Mouse (Mus musculus): ENCODE results near the gene Tulp2. TPM values are rescaled to one million over a fixed set of nuclear protein-coding genes. Genes with fewer than 3 reads are reported as not detected.
A peak's percentile ranks its signal among the peaks of the same experiment; 100 is the strongest.
"Not testable (repeated sequence)": the region's sequence is repeated elsewhere in the genome, so short reads cannot be mapped to it uniquely, and the experiment has no call there.

The Tulp2 gene
- polyA plus RNA-seq, 1 experiment from 2014 or later = 0.28 TPM

DNA sequence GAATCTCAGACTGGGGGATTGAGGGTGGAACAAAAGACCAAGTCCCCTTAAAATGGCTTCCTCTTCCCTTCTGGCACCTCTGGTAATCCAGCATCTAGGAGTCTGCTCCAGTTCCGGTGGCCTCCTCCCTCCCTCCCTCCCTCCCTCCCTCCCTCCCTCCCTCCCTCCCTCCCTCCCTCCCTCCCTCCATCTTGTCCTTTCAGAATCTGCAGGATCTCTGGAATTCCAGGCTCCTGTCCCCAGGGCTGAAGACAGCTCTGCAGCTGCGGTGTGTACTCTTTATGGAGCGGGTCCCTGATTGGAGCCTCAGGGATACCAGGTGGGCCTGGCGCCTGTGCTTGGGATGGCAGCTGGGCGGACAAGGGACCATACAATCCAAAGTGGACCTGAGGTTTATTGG lies 20.4 kb upstream of the Tulp2 start:
- H3K36me3 ChIP-seq = peaks cover 45% of the 10 kb centered on the region
- H3K4me2 ChIP-seq = peak overlapping the region; percentile 76; the same call in 1 of the 2 replicates
- no peak for ATAC-seq (replicated peaks; ENCODE audit: insufficient number of reproducible peaks, insufficient read depth, low FRiP score, low read depth)
- H3K27me3 ChIP-seq = no peaks in the 10 kb centered on the region
- H3K4me1 ChIP-seq (replicated peaks) = peaks cover 52% of the 10 kb centered on the region
- no peaks in the 10 kb centered on the region for H3K9me3 ChIP-seq (replicated peaks)
- no peak overlapping the region for H3K9ac ChIP-seq
- no peak overlapping the region; the same call in 1 of the 2 replicates for H3K4me3 ChIP-seq
- peak overlapping the region; percentile 79 for H3K27ac ChIP-seq
- 60% methylated on average over 5 of the region's 5 CpGs for WGBS

DNA sequence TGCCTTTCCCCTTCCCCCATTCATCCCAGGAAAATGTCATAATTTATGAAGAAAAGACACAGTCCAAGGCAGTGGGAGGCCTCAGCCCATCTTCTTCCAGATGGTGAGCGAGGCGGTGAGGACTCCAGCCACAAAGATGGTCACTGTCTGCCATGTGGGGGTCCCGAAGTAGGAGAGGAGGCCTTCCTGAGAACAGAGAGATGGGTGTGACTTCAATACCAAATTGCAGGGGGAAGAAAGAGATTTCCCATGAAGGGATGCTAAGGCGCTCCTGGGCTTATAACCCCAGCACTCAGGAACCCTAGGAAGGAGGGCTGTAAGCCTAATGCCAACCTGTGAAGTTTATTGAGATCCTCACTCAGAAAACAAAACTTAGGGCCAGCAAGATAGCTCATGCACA lies 19.9 kb upstream of the Tulp2 start:
- no peak overlapping the region for H3K9ac ChIP-seq
- ATAC-seq (replicated peaks; ENCODE audit: insufficient number of reproducible peaks, insufficient read depth, low FRiP score, low read depth) = no peak

DNA sequence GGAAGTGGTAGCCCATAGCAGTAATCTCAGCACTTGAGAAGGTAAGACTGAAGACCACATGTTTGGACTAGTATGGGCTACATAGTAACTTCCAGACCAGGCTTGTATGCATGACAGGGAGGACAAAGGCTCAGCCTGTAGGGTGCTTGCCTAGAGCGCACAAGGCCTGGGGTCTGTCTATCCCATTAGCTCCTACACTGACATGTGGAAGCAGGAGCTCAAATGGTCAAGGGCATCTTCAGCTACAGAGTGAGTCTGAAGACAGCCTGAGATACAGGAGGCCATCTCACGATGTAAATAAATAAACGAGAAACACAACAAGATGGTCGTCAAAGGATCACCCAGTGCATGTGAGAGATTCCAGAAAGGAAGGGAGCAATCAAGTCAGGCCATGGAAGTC lies 19.4 kb upstream of the Tulp2 start:
- H3K9me3 ChIP-seq (replicated peaks) = no peaks in the 10 kb centered on the region
- H3K36me3 ChIP-seq = peaks cover 43% of the 10 kb centered on the region
- 82% methylated on average over 4 of the region's 4 CpGs for WGBS
- H3K4me2 ChIP-seq = no peak overlapping the region
- no peak overlapping the region for H3K9ac ChIP-seq
- peaks cover 48% of the 10 kb centered on the region for H3K4me1 ChIP-seq (replicated peaks)
- ATAC-seq (replicated peaks; ENCODE audit: insufficient number of reproducible peaks, insufficient read depth, low FRiP score, low read depth) = no peak
- H3K27me3 ChIP-seq = no peaks in the 10 kb centered on the region
- H3K4me3 ChIP-seq = no peak overlapping the region
- no peak overlapping the region for H3K27ac ChIP-seq

More for the DNA sequence above, 19.9 kb upstream of the Tulp2 start:
- WGBS = 89% methylated on average over 4 of the region's 4 CpGs
- Histone ChIP-seq H3K4me1 (replicated peaks) (peaks cover 48% of the 10 kb centered on the region), H3K36me3 (peaks cover 45% of the 10 kb centered on the region), H3K27me3 (no peaks in the 10 kb centered on the region), H3K4me2 (no peak overlapping the region), H3K4me3 (no peak overlapping the region), H3K27ac (peak overlapping the region; percentile 67), H3K9me3 (replicated peaks) (no peaks in the 10 kb centered on the region)

DNA sequence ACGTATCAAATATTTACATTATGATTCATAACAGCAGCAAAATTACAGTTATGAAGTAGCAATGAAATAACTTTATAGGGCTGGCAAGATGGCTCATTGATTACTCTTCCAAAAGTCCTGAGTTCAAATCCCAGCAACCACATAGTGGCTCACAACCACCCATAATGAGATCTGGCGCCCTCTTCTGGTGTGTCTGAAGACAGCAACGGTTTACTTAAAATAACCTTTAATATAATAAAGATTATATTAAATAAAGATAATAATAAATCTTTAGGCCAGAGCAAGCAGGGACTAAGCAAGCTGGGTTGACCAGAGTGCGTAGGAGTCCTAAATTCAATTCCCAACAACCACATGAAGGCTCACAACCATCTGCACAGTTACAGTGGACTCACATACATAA lies 18.8 kb upstream of the Tulp2 start:
- H3K9ac ChIP-seq; H3K27ac ChIP-seq; H3K4me2 ChIP-seq; H3K9me3 ChIP-seq (replicated peaks); H3K4me3 ChIP-seq; ATAC-seq (replicated peaks; ENCODE audit: insufficient number of reproducible peaks, insufficient read depth, low FRiP score, low read depth); H3K27me3 ChIP-seq: not testable (repeated sequence)
- Histone ChIP-seq H3K36me3 (peaks cover 37% of the 10 kb centered on the region), H3K4me1 (replicated peaks) (peaks cover 43% of the 10 kb centered on the region)
- 78% methylated on average over 4 of the region's 4 CpGs for WGBS

DNA sequence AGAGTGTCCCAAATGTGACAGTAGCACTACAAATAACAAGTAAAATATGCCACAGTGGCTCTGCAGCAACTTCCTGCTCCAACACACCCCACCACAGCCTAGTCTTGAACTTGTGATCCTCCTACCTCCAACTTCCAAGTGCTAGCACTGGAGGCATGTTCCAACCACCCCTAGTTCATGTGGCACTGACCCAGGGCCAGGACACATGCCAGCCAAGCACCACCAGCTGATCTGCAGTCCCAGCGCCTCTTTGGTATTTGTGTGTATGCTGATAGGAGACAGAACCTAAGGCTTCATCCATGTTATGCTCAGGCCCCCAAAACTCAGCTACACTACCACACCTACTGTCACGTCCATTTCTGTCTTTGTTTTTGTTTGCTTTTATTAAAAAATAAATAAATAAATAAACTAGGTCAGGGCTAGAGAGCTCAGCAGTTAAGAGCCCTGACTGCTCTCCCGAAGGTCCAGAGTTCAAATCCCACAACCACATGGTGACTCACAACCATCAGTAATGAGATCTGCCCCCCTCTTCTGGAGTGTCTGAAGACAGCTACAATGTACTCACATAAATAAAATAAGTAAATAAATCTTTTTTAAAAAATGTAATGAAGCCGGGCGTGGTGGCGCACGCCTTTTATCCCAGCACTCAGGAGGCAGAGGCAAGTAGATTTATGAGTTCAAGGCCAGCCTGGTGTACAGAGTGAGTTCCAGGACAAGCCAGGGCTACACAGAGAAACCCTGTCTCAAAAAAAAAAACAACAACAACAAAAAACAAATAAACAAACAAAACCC lies 17.5 kb upstream of the Tulp2 start:
- H3K4me3 ChIP-seq = no peak overlapping the region
- peaks cover 37% of the 10 kb centered on the region for H3K4me1 ChIP-seq (replicated peaks)
- no peak overlapping the region for H3K4me2 ChIP-seq
- peaks cover 33% of the 10 kb centered on the region for H3K36me3 ChIP-seq
- H3K27me3 ChIP-seq = no peaks in the 10 kb centered on the region
- no peak for ATAC-seq (replicated peaks; ENCODE audit: insufficient number of reproducible peaks, insufficient read depth, low FRiP score, low read depth)
- no peak overlapping the region for H3K27ac ChIP-seq
- H3K9ac ChIP-seq = no peak overlapping the region
- no peaks in the 10 kb centered on the region for H3K9me3 ChIP-seq (replicated peaks)
- WGBS = 94% methylated on average over 7 of the region's 7 CpGs

DNA sequence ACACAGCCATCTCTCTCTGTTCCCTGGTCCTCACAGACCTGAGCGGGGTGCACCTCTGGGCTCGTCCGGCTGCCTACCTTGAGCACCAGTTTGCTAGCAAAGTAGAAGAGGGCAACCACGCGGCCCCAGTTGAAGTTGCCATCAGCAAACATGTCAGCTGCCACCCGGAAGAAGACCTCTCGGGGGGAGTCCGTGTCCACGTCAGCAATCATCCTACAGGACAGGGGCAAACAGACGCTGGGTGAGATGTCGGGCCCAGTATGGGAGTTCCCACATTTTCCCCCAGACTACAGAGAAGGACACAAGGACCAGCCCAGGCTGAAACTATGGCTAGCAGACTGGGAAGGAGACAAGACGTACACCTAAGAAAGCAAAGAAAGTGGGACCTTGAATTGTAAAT lies 16.6 kb upstream of the Tulp2 start:
- H3K4me1 ChIP-seq (replicated peaks) = peaks cover 35% of the 10 kb centered on the region
- H3K36me3 ChIP-seq = peaks cover 33% of the 10 kb centered on the region
- no peak for ATAC-seq (replicated peaks; ENCODE audit: insufficient number of reproducible peaks, insufficient read depth, low FRiP score, low read depth)
- H3K9ac ChIP-seq = no peak overlapping the region
- peak overlapping the region; percentile 91 for H3K4me3 ChIP-seq
- H3K27me3 ChIP-seq = no peaks in the 10 kb centered on the region
- peak overlapping the region; percentile 87 for H3K4me2 ChIP-seq
- H3K27ac ChIP-seq = no peak overlapping the region
- WGBS = 92% methylated on average over 12 of the region's 12 CpGs
- H3K9me3 ChIP-seq (replicated peaks) = no peaks in the 10 kb centered on the region

DNA sequence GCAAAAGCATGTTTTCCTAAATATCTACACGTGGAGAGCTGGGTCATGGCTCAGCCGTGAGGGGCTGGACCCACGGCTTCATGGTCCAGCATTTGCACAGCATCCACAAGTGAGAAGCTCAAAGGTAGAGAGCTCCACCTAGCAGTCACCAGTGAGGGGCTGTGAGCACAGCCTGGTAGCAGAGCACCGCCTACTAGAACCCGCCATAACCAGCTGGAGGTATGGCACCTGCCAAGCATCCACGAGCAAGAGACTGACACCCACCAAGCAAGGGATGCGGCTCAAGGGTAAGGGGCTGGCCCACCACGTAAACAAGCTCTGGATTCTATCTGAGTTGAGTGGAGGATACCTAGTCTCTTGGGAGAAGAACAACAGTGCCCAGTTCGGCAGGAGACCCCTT lies 16.1 kb upstream of the Tulp2 start:
- peak overlapping the region; percentile 86; the same call in 1 of the 2 replicates for H3K9ac ChIP-seq
- H3K9me3 ChIP-seq (replicated peaks) = no peaks in the 10 kb centered on the region
- no peak overlapping the region for H3K27ac ChIP-seq
- ATAC-seq (replicated peaks; ENCODE audit: insufficient number of reproducible peaks, insufficient read depth, low FRiP score, low read depth) = no peak
- H3K4me2 ChIP-seq = peak overlapping the region; percentile 87
- 77% methylated on average over 9 of the region's 9 CpGs for WGBS
- no peaks in the 10 kb centered on the region for H3K27me3 ChIP-seq
- peak overlapping the region; percentile 91 for H3K4me3 ChIP-seq
- H3K36me3 ChIP-seq = peaks cover 33% of the 10 kb centered on the region
- peaks cover 30% of the 10 kb centered on the region for H3K4me1 ChIP-seq (replicated peaks)

DNA sequence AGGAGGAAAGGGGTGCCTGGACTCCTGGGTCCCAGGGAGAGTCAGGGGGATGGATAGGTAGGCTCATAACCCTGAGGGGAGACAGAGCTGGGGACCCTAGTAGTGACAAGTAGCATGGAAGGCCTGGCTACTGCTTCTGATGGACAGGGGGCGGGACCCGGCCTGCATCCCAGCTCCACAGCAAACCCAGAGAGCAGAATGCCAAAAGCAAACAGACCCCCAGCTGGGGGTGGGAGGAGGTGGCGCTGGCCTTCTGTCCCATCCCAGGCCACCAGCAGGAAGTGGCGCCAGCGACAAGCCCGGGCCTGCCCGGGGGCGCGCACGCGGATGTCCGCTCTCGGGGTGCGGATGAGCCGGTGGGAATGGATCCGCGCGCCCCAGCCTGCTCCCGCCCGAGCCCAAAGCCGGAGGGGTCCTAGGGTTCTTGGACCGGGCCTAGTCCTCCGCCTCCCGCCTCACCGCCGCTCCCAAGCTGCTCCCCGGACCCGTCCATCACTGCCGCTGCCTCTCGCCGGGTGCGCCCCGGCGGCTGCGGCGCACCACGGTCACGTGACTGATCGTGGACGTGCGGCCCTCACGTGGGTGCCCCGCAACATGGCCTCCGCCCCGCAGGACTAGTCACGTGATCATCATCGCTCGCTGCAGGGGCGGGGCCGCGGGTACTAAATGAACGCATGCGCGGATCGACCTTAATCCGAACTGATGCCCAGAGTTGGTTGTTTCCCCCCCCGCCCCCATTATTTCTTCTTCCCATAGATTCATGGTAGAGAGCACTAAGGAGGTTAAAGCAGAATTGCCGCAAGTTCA lies 15.2 kb upstream of the Tulp2 start, which contains the start of gene Bax:
Bax (minus strand) TSS at position 616 of the 807 bp plus-strand sequence.
- peak within 1 kb of the TSS; percentile 87 for H3K4me2 ChIP-seq
- WGBS = under 1% methylated on average over 56 of the region's 58 CpGs
- H3K27me3 ChIP-seq = no peaks in the 10 kb centered on the region
- H3K4me3 ChIP-seq = peak within 1 kb of the TSS; percentile 91
- peak within 1 kb of the TSS; percentile 86 for H3K9ac ChIP-seq
- no peaks in the 10 kb centered on the region for H3K9me3 ChIP-seq (replicated peaks)
- peak; percentile 80 for ATAC-seq (replicated peaks; ENCODE audit: insufficient number of reproducible peaks, insufficient read depth, low FRiP score, low read depth)
- H3K27ac ChIP-seq = peak within 1 kb of the TSS; percentile 74
- peaks cover 33% of the 10 kb centered on the region for H3K36me3 ChIP-seq
- peaks cover 22% of the 10 kb centered on the region for H3K4me1 ChIP-seq (replicated peaks)

DNA sequence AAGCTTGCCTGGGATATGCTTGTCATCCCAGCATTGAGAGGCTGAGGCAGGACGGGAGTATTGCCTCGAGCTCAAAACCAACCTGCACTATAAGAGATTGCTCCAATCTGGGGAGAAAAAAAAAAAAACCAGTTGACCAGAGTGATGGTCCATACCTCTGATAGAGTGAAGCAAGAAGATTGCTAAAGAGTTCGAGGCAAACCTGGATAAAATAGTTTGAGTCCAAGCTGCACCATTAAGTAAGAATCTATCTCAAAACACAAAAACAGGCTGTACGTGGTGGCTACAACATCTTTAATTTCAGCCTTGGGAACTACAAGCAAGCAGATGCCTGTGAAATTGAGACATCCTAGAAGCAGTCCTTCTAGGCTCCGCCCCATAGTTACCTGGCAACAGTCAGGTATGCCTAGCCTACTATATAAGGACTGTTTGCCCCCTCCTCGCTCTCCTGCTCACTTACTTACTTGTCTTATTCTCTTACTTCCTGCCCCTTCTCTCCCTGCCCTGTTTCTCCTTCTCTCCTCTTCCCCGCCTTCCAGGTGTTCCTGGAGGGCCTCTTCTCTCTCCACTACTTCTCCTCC lies 14.5 kb upstream of the Tulp2 start:
- Histone ChIP-seq H3K27me3 (no peaks in the 10 kb centered on the region), H3K4me2 (peak overlapping the region; percentile 87), H3K27ac (no peak overlapping the region; the same call in 1 of the 2 replicates), H3K36me3 (peaks cover 28% of the 10 kb centered on the region), H3K4me1 (replicated peaks) (peaks cover 19% of the 10 kb centered on the region), H3K4me3 (peak overlapping the region; percentile 91), H3K9me3 (replicated peaks) (no peaks in the 10 kb centered on the region), H3K9ac (peak overlapping the region; percentile 47)
- ATAC-seq (replicated peaks; ENCODE audit: insufficient number of reproducible peaks, insufficient read depth, low FRiP score, low read depth) = no peak
- WGBS = 34% methylated on average over 7 of the region's 7 CpGs

DNA sequence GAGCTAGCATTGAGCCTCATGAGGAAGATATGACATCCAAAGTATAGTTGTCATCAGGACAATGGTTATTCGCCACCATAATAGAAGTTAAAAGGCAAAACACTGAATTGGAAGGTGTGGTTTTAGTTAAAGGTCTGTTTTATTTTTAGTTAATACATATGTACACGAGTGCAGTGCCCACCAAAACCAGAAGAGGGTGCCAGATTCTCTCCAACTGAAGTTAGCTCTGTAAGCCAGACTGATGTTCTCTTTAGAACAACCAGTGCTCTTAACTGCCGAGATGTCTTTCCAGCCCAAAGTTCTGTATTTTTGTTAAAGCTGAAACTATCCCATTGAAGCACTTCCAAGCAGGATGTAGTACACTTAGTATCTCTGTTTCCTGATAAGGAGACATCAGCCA lies 10.8 kb upstream of the Tulp2 start:
- no peak overlapping the region for H3K4me3 ChIP-seq
- H3K27ac ChIP-seq = no peak overlapping the region
- H3K9ac ChIP-seq = no peak overlapping the region
- WGBS = 4% methylated on average over 3 of the region's 3 CpGs
- H3K4me2 ChIP-seq = no peak overlapping the region
- ATAC-seq (replicated peaks; ENCODE audit: insufficient number of reproducible peaks, insufficient read depth, low FRiP score, low read depth) = no peak
- H3K9me3 ChIP-seq (replicated peaks) = no peaks in the 10 kb centered on the region
- no peaks in the 10 kb centered on the region for H3K36me3 ChIP-seq
- H3K27me3 ChIP-seq = no peaks in the 10 kb centered on the region
- H3K4me1 ChIP-seq (replicated peaks) = peaks cover 11% of the 10 kb centered on the region

DNA sequence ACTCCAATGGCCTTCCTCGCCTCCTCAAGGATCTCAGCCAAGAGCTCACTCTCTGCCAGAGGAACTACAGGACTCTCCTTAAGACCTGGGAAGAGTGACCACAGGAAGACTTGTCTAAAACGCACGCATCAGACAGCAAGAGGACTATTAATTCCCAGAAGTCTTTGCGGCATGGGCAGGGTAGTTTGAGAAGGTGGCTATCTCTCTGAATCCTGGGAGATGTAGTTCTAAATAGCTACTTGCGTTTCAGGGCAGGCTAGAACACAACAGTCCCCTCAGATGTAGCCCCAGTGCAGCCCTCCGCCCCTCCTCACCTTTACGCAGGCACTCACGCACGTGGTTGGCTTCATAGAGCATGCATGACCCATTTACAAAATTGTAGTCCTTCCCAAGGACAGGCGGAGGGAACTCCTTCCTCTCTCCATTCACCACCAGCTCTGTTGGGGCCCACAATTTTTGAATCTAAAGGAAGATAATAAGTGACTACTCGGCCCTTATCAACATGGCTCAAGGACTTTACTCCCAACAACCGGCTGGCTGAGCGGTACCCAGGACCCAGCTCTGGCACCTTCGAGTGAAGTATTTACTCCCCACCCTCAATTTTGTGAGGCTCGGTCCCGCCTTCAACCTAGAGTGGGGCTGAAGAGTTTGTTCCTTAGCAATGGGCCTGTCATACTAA lies 6.2 kb upstream of the Tulp2 start:
- no peak overlapping the region for H3K27ac ChIP-seq
- H3K4me2 ChIP-seq = peak overlapping the region; percentile 55
- ATAC-seq (replicated peaks; ENCODE audit: insufficient number of reproducible peaks, insufficient read depth, low FRiP score, low read depth) = no peak
- WGBS = 55% methylated on average over 16 of the region's 16 CpGs
- H3K4me1 ChIP-seq (replicated peaks) = no peaks in the 10 kb centered on the region
- H3K9ac ChIP-seq = no peak overlapping the region
- H3K36me3 ChIP-seq = no peaks in the 10 kb centered on the region
- H3K27me3 ChIP-seq = no peaks in the 10 kb centered on the region
- peak overlapping the region; percentile 28 for H3K4me3 ChIP-seq
- no peaks in the 10 kb centered on the region for H3K9me3 ChIP-seq (replicated peaks)
